Comparison of ENCODE assay signal across 8 mouse cellular contexts in genomic region chr17:24506332-24507070, GRCm38 (mm10). TPM values are rescaled to one million over a fixed set of nuclear protein-coding genes. Genes with fewer than 3 reads are reported as not detected.
DNase-seq lines count a peak whose midpoint lies in the region; ATAC-seq lines count a peak whose summit lies in the region.

No protein-coding gene starts in this region.

- H3K36me3 ChIP-seq in hindbrain, embryonic 11.5 days (ENCODE audit: control insufficient read depth, insufficient read depth, low read length) = peaks cover 13% of the 10 kb centered on the region; the same call in 1 of the 2 replicates

- H3K4me1 ChIP-seq in hindbrain, embryonic 11.5 days (replicated peaks; ENCODE audit: control insufficient read depth, insufficient read depth, low read length) = no peaks in the 10 kb centered on the region

- no peak overlapping the region for H3K9ac ChIP-seq in hindbrain, embryonic 11.5 days (ENCODE audit: low read depth, low read length)

- WGBS in hindbrain, embryonic 11.5 days = 25% methylated on average over 36 of the region's 36 CpGs

- H3K9me3 ChIP-seq in hindbrain, embryonic 11.5 days (ENCODE audit: control insufficient read depth, low read length) = no peaks in the 10 kb centered on the region

- peak; percentile 34 for ATAC-seq in hindbrain, embryonic 11.5 days (ENCODE audit: low FRiP score)
- ATAC-seq in megakaryocyte progenitor cell, adult 5-6 weeks (replicated peaks; ENCODE audit: poor library complexity) = 0 out of 2 replicates have a peak, but pooled peaks have one; percentile 18

- no peak overlapping the region for H3K4me3 ChIP-seq in hindbrain, embryonic 11.5 days (ENCODE audit: low read depth, low read length)

- 0 out of 2 replicates have a peak overlapping the region, but pooled peaks have one; percentile 11 for H3K4me2 ChIP-seq in hindbrain, embryonic 11.5 days (replicated peaks; ENCODE audit: low read depth, low read length)

- H3K27ac ChIP-seq in hindbrain, embryonic 11.5 days (ENCODE audit: low read depth, low read length) = no peak overlapping the region

- DNase-seq in adrenal gland, adult (ENCODE audit: inconsistent age in 2 of 2, low spot score in 1 of 2) = peak; percentile 62 to 82
- no peak for DNase-seq in adrenal gland, postnatal 4 days (ENCODE audit: low spot score in 2 of 2)
- DNase-seq in ovary, postnatal 36 days (ENCODE audit: low spot score) = peak; percentile 45
- no peak for DNase-seq in ovary, postnatal 14 days (ENCODE audit: low spot score)
- peak; percentile 36 for DNase-seq in hindbrain, embryonic 11.5 days (ENCODE audit: low spot score)
- DNase-seq in telencephalon, adult 2 months (ENCODE audit: low read depth, low spot score) = peak; percentile 74
- no peak for DNase-seq in spleen, adult 18-20 months

- no peaks in the 10 kb centered on the region for H3K27me3 ChIP-seq in hindbrain, embryonic 11.5 days (ENCODE audit: control insufficient read depth, insufficient read depth, low read length)

RNA-seq across cellular contexts. Expression of gene Caskin1, which starts 18.1 kb away (rescaled TPM):
- 10 to 100 TPM; 62.4 to 65.2 TPM for total RNA-seq in adrenal gland, postnatal 4 days (2021)
- polyA plus RNA-seq in hindbrain, embryonic 11.5 days (2014; fragmentation: Nextera tagmentation; extraction: Ambion mirVana) = 6.4 and 9.2 TPM in 2 replicates
- total RNA-seq in megakaryocyte progenitor cell, adult 5-6 weeks (2015) = not detected in 2 replicates
- total RNA-seq in megakaryocyte progenitor cell, adult 5-6 weeks (2017) = not detected in 2 replicates

RNA-seq across cellular contexts. Expression of gene Traf7, which starts 21.2 kb away (rescaled TPM):
- total RNA-seq in adrenal gland, postnatal 4 days (2021) = 100 to 1,000 TPM; 137 to 149 TPM
- polyA plus RNA-seq in hindbrain, embryonic 11.5 days (2014; fragmentation: Nextera tagmentation; extraction: Ambion mirVana) = 65.8 and 71.1 TPM in 2 replicates
- total RNA-seq in megakaryocyte progenitor cell, adult 5-6 weeks (2015) = 50.9 and 54.7 TPM in 2 replicates
- 91.7 and 98.9 TPM in 2 replicates for total RNA-seq in megakaryocyte progenitor cell, adult 5-6 weeks (2017)

RNA-seq across cellular contexts. Expression of gene Rab26, which starts 27.5 kb away (rescaled TPM):
- 1 to 10 TPM; 1.1 to 1.9 TPM for total RNA-seq in adrenal gland, postnatal 4 days (2021)
- 1.8 and 2.8 TPM in 2 replicates for polyA plus RNA-seq in hindbrain, embryonic 11.5 days (2014; fragmentation: Nextera tagmentation; extraction: Ambion mirVana)
- 0.12 and 0.17 TPM in 2 replicates for total RNA-seq in megakaryocyte progenitor cell, adult 5-6 weeks (2015)
- total RNA-seq in megakaryocyte progenitor cell, adult 5-6 weeks (2017) = 0.14 and 0.71 TPM in 2 replicates

RNA-seq across cellular contexts. Expression of gene Mlst8, which starts 27.6 kb away (rescaled TPM):
- 10 to 100 TPM; 28.0 to 30.0 TPM for total RNA-seq in adrenal gland, postnatal 4 days (2021)
- polyA plus RNA-seq in hindbrain, embryonic 11.5 days (2014; fragmentation: Nextera tagmentation; extraction: Ambion mirVana) = 27.8 and 37.7 TPM in 2 replicates
- 9.2 TPM in 2 replicates for total RNA-seq in megakaryocyte progenitor cell, adult 5-6 weeks (2015)
- total RNA-seq in megakaryocyte progenitor cell, adult 5-6 weeks (2017) = 14.9 and 28.9 TPM in 2 replicates

RNA-seq across cellular contexts. Expression of gene Bricd5, which starts 32.8 kb away (rescaled TPM):
- under 1 TPM; 0.50 to 0.93 TPM for total RNA-seq in adrenal gland, postnatal 4 days (2021)
- 0.86 and 1.8 TPM in 2 replicates for polyA plus RNA-seq in hindbrain, embryonic 11.5 days (2014; fragmentation: Nextera tagmentation; extraction: Ambion mirVana)
- 0.35 and 0.81 TPM in 2 replicates for total RNA-seq in megakaryocyte progenitor cell, adult 5-6 weeks (2015)
- not detected in 2 replicates for total RNA-seq in megakaryocyte progenitor cell, adult 5-6 weeks (2017)

Comparison
In these comparisons a context has a peak if more than half of its experiments do, and no peak if none do; other contexts are left out.
1. DNase-seq: peak in adrenal gland, adult (2 of 2), ovary, postnatal 36 days (single experiment), hindbrain, embryonic 11.5 days (single experiment) and telencephalon, adult 2 months (single experiment); none in adrenal gland, postnatal 4 days (0 of 2), ovary, postnatal 14 days (single experiment) and spleen, adult 18-20 months (0 of 2).
2. RNA of gene Caskin1, which starts 18.1 kb away (total RNA-seq): 62.4 to 65.2 TPM in adrenal gland, postnatal 4 days; not detected in megakaryocyte progenitor cell, adult 5-6 weeks; every median in the first group is over 10 times any median in the second.